Mouse (Mus musculus) gastrocnemius, postnatal 25 days (tissue): ENCODE results near the gene Fbxw7. TPM values are rescaled to one million over a fixed set of nuclear protein-coding genes. Genes with fewer than 3 reads are reported as not detected.
"Not testable (repeated sequence)": the region's sequence is repeated elsewhere in the genome, so short reads cannot be mapped to it uniquely, and the experiment has no call there.

Experiments used
- DNase-seq: peaks from one replicate; pipeline ENCODE4 v3.0.0; 2022
- total RNA-seq, 2 experiments: library from RNA; stranded (reverse); gene quantifications; 1 replicate in 1 of 2; 2 replicates in 1 of 2; pipeline ENCODE4 v1.2.3; 2021

Fbxw7 gene
- total RNA-seq, 2 experiments from 2014 or later: 15.1 to 20.5 TPM

DNA sequence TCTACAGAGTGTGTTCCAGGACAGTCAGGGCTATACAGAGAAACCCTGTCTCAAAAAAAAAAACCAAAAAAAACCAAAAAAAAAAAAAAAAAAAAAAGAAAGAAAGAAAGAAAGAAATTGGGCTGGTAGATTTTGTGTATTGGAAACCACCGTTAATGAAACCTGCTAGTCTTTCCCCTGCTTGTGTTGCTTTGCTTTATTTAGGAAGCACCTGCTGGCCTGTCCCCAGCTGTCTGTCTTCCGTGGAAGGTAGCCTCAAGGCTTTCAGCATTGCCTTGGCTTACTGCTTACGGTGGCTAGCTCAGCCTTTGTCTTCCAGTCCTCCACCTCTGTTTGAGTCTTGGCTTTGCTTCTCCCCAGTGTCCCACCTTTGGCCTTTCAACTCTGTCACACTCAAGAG lies 11.9 kb downstream of the Fbxw7 start:
- DNase-seq: no peak

DNA sequence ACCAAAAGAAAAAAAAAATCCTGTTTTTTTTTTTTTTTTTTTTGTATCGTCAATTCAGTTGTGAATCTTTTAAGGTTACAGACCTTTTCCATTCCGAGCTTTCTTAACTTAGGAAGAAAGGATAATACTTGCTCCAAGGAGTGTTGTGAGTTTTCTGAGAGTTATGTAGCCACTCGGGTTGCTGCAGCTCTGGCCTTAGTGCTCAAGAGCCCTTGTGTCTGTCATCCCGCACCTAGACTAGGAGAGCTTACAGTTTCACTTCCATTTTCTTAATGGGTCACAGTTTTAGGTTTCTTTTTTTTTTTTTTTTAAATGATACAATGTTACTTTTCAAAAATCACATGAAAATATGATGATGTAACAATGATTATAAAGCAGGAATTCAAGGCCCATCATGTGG lies 12.5 kb downstream of the Fbxw7 start:
- DNase-seq: no peak

DNA sequence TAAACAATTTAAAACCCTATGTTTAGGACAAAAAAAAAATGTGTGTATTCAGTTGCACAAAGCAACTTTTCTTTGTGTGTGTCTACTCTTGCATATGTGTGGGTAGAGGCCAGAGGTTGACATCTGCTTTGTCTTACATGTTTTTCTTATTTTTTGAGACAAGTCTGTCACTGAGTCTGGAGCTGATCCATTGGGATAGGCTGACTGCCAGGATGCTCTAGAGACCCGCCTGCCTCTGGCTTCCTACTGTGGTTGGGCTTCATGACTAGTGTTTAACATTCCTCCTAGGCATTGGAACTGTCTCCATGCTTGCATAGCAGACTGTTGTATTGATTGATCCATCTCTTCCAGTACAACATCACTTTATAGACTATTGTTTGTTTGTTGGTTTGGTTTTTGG lies 14.3 kb downstream of the Fbxw7 start:
- DNase-seq: no peak

- DNase-seq: no peak
These were observed 21.0 kb downstream of the Fbxw7 start for GRCm38 (mm10) chr3:84836029-84836428.

DNA sequence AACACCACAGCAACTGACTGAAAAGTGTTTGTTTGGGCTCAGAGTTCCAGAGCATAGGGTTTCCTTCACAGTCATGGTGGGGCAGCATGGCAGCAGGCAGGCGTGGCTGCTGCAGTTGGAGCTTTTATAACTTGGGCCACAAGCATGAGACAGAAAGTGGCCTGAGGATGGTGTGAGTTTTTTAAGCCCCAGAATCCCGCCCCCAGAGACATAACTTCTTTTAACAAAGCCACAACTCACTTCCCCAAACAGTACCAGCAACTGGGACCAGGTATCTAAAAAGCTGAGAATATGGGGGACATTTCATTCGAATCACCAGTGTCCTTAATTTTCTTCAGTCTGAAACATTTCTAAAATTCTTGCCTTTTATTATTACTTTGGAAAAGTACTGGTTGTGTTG lies 22.9 kb downstream of the Fbxw7 start:
- DNase-seq: no peak

DNA sequence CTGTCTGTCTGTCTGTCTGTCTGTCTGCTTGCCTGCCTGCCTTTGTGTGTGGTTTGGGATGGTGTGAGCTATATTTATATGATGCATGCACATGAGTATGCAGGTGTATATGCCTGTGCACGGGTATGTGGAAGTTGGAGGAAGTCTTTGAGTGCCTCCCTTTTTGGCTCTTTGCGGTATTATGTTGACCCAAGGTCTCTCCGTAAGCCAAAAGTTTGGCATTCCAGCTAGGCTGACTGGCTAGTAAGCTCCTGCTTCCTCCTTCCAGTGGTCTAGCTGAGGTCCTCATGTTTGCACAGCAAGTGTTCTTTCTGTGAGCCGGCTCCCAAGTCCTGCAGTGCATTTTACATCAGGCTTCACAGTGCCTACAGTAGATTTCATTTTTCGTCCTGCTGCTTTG lies 24.4 kb downstream of the Fbxw7 start:
- no peak for DNase-seq

DNA sequence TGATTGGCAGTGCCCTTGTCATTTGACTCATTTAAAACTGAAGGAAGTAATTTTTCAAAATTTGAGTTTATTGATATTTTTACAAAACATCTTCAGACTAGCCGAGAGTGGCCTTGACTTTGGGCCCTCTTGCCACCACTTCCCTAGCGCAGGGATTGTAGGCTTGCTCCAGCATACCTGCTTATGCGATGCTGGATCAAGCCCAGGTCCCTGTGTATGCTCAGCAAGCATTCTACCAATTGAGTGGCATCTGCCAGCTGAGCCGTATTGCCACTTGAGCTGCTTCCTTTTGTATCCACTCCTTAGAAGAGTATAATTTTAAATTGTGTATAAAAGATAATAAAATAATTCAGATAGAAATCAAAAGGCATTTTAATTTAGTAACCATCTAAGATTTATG lies 26.2 kb downstream of the Fbxw7 start:
- no peak for DNase-seq

GRCm38 (mm10) chr3:84842793-84843192 lies 27.7 kb downstream of the Fbxw7 start:
- DNase-seq: no peak

GRCm38 (mm10) chr3:84843594-84843993 lies 28.5 kb downstream of the Fbxw7 start:
- DNase-seq: no peak

DNA sequence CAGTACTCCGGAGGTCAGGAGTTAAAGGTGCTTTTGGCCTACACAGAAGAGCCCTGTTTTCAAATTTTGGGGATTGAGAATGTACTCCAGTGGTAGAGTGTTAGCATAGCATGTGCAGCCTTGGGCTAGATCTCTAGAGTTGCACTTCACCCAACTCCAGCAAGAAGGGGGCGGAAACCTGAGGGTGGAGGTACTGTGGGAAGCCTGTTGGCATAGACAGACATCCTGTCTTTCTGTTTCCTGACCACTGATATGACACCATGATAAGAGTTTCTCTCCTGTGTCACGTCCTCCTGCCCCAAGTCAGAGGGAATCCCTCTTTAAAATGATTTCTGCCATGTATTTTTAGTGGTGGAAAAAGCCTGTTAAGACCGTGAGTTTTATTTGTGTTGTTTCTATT lies 33.7 kb downstream of the Fbxw7 start:
- DNase-seq: peak; percentile 6

DNA sequence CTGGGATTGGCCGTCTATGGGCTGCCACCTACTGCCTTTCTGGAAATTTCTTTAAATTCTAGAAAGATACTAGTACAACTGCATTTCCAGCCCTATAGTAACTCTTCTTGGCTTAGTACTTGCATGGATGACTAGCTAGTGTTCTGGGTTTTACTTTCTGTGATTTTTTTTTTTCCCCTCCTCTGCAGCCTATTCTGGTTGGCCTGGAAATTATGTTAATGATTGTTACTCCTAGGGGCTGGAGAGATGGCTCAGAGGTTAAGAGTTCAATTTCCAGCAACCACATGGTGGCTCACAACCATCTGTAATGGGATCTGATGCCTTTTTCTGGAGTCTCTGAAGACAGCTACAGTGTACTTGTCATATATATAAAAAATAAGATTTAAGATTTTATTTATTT lies 35.4 kb downstream of the Fbxw7 start:
- no peak for DNase-seq

DNA sequence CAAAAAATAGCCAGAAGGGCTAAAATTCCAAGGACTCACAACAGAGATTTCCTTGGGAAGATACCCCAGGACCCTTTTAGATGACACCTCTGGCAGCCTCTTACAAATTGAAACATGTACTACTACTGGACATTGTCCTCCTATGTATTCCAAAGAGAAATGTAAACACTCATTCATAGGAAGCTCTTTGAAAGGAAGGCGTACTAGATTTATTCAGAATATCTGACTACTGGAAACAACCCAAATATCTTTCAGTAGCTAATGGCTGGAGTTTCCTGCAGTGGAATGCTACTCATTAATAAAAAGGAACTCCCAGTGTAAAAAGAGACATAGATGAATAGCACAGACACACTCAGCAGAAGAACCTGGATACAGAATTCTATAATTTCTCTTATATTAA lies 36.7 kb downstream of the Fbxw7 start:
- no peak for DNase-seq

DNA sequence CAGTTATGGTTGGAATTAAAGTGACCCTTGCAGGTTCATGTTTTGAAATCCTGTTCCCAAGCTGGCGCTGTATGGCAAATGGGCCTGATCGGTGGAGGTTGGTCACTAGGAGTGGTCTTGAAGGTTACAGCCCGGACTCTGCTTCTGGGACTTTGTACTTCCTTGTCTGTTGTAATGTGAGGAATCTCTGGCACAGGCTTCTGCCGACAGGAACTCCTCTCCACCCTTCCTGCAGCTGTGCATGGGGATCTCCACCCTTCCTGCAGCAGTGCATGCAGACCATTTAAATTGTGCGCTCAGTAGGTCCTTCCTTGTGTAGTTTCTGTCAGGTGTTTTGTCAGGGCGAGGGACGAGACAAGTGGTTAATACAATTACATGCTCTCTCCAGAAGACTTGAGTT lies 37.8 kb downstream of the Fbxw7 start:
- DNase-seq: peak; percentile 33

DNA sequence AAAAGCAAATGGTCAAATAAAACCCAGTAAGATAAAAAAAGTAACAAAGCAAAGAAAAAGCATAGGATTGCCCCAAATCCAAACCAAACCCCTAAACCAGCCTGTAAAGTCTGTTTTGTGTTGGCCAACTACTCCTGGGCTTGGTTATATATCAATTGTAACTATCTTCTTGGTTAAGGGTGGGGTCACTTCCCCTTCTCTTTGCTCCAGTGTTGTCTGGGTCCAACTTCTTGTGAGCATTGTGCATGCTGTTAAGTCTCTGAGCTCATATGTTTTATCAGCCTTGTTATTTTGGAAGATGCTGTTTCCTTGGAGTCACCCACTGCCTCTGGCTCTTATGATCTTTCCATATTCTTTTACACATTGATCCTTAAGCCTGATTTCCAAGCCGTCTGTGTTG lies 39.4 kb downstream of the Fbxw7 start:
- DNase-seq: no peak

DNA sequence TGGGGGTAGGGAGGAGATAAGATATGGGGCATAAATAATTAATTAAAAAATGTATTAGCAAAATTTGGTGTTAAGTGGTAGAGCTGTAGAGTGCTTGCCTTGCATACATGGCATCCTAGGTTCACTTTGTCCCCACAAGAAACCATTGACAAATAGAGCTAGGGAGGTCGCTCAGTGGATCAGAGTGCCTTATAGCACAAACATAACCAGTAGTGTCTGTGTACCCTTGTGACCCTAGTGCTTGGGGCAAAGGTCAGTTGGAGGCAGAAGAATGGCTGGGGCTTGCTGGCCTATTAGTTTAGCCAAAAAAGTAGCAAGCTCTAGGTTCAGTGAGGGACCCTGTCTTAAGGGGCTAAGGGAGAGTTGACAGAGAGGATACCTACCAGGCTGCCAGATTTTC lies 45.6 kb downstream of the Fbxw7 start:
- DNase-seq: no peak

- not testable (repeated sequence) for DNase-seq
These were observed 46.7 kb downstream of the Fbxw7 start for GRCm38 (mm10) chr3:84861817-84862216.

DNA sequence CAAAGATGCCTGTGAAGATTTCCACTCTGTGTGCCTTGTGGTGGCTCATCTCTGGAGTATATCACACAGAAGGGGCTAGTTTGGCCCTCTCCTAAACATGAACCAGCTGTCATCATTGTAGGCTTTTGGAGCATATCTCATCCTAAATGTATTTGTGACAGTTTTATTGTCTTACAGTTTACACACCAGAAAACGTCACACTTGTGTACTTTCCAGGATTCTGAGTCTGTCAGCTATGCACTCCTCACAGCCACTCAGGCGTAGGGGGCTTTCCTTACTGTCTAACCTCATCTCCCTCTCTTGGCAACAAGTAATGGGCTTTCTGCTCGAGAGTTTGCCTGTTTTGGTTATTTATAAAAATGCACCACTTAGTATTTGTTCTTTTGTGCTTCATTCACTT lies 50.6 kb downstream of the Fbxw7 start:
- DNase-seq: no peak

GRCm38 (mm10) chr3:84866866-84867265 lies 51.8 kb downstream of the Fbxw7 start:
- no peak for DNase-seq

DNA sequence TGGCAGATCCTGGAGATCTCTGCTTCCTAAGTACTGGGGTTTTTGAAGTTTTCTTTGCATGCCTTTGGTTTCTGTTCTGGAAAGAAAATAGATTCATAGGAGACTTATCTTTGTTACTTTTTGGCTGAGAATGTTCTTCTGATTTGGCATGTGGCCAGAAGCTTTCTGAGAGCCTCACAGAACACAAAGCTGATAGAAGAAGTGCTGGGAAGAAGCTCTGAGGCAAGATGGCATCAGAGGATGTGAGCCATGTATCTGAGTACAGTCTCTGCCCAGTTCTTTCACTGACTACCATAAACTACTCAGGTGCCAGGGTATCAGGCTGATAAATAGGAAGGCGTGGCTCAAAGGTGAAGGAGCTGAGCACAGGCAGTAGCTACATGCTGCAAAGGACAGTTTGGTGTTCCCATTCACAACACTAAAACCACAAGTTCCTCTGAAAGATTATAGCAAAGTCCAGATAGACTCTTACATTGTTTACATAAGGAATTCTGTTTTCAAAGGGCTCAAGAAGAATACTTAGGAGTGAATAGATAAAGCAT lies 52.4 kb downstream of the Fbxw7 start:
- DNase-seq: no peak

DNA sequence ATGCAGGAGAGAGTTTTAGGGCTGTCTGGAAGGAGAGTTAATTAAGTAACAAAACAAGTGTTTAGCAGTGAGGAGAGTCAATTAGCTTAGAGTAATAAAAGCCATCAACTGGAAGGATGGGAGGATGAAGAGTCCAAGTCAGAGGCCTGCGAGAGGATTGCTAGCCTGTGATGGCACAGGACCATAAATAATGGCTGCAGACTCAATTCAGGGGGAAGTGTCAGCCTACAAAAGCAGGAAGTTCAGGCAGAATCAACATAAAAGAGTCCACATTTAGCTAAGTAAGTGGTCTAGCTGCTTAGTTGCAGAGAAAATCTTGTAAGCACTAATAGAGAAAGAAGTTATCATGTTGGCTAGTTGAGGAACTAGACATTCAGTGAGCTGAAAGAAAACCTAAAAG lies 52.9 kb downstream of the Fbxw7 start:
- no peak for DNase-seq

DNA sequence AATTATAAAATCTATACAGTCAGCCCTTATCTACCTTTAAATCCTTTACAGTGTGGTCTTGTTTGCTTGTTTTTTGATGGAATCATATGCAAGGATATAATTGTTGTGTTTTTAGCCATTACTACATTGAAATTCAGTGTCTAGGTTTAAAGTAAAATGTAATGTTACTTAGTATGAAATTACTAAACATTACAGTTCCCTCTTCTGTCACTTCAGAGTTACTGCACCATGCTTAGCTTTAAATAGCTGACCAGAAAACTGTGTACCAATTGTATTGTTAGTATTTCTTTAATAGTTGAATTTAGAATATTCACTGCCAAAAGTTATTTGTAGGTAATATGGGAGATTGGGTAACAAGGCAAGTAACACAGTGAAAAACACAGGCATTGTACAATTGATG lies 55.1 kb downstream of the Fbxw7 start:
- DNase-seq: no peak

DNA sequence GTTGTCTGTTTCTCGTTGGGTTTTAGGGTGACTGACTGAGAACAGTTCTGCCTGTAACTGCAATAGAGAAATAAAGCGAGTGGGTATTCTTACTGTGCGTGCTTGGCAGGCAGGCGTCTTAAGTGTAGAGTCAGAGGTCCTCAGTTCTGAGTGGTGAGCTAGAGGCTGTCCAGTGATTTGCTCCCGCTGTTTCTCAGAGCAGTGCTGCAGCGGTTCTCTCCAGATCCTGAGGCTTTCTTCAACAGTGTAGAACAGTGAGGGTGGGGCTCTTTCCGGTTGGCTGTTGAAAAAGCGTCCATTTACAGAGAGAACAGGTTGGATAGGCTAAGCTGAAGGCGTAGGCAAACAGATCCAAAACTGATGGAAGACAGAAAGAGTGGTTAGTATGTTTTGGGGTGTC lies 60.2 kb downstream of the Fbxw7 start:
- DNase-seq: no peak

DNA sequence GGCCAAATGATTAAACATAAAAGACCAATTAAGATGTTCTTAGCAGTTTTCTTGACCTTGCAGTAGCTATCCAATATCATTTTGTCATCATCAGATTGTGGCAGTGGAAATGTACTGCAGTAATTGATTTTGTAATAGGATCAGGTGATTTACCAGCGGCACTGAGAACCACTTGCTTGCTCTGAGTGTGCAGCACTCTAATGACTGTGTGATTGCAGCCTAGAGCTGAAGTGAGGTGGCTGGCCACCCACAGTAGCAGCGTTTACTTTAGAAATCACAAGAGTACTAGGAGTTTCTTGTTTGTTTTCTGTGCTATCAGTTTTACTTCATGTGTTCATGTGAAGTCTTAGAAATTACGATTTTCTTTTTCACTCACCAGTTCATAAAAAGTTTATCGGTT lies 61.1 kb downstream of the Fbxw7 start:
- no peak for DNase-seq

- no peak for DNase-seq
These were observed 68.9 kb downstream of the Fbxw7 start for GRCm38 (mm10) chr3:84883817-84884483.

- DNase-seq: no peak
These were observed 74.6 kb downstream of the Fbxw7 start for GRCm38 (mm10) chr3:84889648-84890047.
